Mouse (Mus musculus) C2C12 (cell line): ENCODE results near the gene Calhm4.

Experiments
- CEBPB ChIP-seq: IDR thresholded peaks from one replicate; pipeline ENCODE4 v1.6.1; 2011; ENCODE audit warnings: low read depth, mild to moderate bottlenecking, control low read depth, moderate library complexity
- CTCF ChIP-seq: IDR thresholded peaks from one replicate; pipeline ENCODE4 v1.5.1; 2011; ENCODE audit not compliant: control insufficient read depth, insufficient read depth, insufficient read length
- MAX ChIP-seq: IDR thresholded peaks from one replicate; pipeline ENCODE4 v1.6.1; 2011; ENCODE audit warnings: mild to moderate bottlenecking, control low read depth
- MYOD1 ChIP-seq: IDR thresholded peaks from one replicate; pipeline ENCODE4 v1.6.1; 2011; ENCODE audit warnings: low read depth; ENCODE audit not compliant: control insufficient read depth, insufficient read length
- MYOG ChIP-seq: IDR thresholded peaks from one replicate; pipeline ENCODE4 v1.6.1; 2011; ENCODE audit not compliant: control insufficient read depth, insufficient read length; ENCODE audit errors: extremely low read depth
- USF1 ChIP-seq: IDR thresholded peaks from one replicate; pipeline ENCODE4 v1.6.1; 2011; ENCODE audit warnings: low read depth, mild to moderate bottlenecking, control low read depth, moderate library complexity

- no peak for TF ChIP-seq CTCF
- no peak for TF ChIP-seq MAX
- TF ChIP-seq USF1: no peak
- TF ChIP-seq MYOD1: no peak
- no peak for TF ChIP-seq CEBPB
- no peak for TF ChIP-seq MYOG
These were observed 9.9 kb upstream of the Calhm4 start for GRCm38 (mm10) chr10:34053987-34054386.
